Mouse (Mus musculus): ENCODE data around the gene Ldhd. TPM values are rescaled to one million over a fixed set of nuclear protein-coding genes. Genes with fewer than 3 reads are reported as not detected.
A peak's percentile ranks its signal among the peaks of the same experiment; 100 is the strongest.
"Not testable (repeated sequence)": the region's sequence is repeated elsewhere in the genome, so short reads cannot be mapped to it uniquely, and the experiment has no call there.

Gene Ldhd
- polyA plus RNA-seq, 1 experiment from 2014 or later, result 0.91 TPM

DNA sequence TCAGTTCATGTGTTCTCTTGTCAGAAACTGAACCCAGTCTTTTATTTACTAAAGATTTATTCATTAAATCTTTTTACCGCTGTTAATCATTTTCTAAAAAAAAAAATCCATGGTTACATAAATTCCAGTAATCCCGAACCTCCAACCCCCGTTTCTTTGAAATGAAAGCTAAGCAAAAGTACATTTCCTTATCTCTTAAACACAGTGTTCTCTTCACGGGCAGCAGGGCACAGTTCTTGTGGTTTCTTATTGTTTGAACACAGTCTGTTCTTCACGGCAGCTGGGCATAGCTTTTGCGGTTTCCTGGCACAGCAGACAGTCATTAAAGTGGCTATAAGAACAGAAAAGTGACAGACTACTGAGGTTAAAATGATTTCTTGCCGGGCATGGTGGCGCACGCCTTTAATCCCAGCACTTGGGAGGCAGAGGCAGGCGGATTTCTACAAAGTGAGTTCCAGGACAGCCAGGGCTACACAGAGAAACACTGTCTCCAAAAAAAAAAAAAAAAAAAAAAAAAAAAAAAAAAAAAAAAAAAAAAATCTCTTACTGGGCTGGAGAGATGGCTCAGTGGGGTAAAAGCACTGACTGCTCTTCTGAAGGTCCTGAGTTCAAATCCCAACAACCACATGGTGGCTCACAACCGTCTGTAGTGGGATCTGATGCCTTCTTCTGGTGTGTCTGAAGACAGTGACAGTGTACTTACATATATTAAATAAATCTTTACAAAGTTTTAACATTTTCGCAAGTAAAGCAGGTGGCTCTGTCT lies 14.3 kb upstream of the Ldhd start:
- H3K4me1 ChIP-seq (replicated peaks), result peaks cover 15% of the 10 kb centered on the region
- H3K4me2 ChIP-seq, result peak overlapping the region; percentile 65
- not testable (repeated sequence) for H3K27me3 ChIP-seq; H3K9me3 ChIP-seq; ATAC-seq (ENCODE audit: low FRiP score, low read depth); H3K36me3 ChIP-seq
- WGBS, result 59% methylated on average over 12 of the region's 12 CpGs
- peak overlapping the region; percentile 74 for H3K4me3 ChIP-seq
- H3K9ac ChIP-seq, result 0 out of 2 replicates have a peak overlapping the region, but pooled peaks have one; percentile 87
- peak overlapping the region; percentile 95 for H3K27ac ChIP-seq (replicated peaks)

DNA sequence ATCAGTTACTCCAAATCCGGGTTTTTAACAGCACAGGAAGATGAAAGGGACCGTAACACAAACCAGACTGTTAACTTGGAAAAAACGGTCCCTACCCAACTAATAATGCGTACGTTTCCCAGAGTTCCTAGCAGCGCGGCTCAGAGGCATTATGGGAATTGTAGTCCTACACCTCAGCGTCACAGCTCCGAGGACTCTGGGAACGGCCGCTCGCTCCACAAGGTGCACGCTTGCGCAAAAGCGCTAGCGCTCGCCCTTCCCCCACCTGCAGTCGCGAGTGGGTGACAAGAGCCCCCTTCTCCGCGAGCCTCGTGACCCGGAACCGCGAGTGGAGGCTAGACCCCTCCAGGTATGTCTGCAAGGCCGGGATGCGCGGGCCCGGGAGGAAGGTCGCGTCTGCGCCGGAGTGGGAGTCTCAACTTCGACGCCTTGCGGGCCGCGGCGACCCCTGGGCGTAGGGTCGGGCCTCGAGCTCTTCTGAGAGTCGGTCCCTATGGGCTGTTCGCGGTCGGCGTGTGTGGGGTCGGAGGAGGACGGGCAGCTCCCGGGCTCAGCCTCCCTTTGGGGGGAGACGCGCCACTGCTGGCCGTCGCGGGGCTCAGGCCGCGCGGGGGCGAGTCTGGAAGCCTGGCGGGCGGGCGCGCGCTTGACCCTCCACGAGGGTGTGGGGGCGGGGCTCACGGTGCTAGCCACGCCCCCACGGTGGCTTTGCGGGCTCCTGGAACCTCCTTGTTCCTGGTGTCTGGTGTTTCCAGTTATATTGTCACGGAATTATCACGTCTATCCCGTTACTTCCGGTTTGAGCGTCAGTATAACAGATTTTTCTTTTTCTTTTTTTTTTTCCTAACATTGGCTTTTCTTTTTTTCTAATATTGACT lies 13.3 kb upstream of the Ldhd start, which contains the start of gene Zfp1:
TSS of gene Zfp1 (plus strand) at position 138 of the 878 bp plus-strand sequence.
- Histone ChIP-seq H3K4me1 (replicated peaks) (peaks cover 15% of the 10 kb centered on the region), H3K4me2 (peak within 1 kb of the TSS; percentile 65), H3K27ac (replicated peaks) (peak within 1 kb of the TSS; percentile 95), H3K9ac (peak within 1 kb of the TSS; percentile 87), H3K36me3 (no peaks in the 10 kb centered on the region), H3K27me3 (no peaks in the 10 kb centered on the region), H3K9me3 (no peaks in the 10 kb centered on the region), H3K4me3 (peak within 1 kb of the TSS; percentile 74)
- under 1% methylated on average over 75 of the region's 75 CpGs for WGBS
- peak; percentile 98 for ATAC-seq (ENCODE audit: low FRiP score, low read depth)

DNA sequence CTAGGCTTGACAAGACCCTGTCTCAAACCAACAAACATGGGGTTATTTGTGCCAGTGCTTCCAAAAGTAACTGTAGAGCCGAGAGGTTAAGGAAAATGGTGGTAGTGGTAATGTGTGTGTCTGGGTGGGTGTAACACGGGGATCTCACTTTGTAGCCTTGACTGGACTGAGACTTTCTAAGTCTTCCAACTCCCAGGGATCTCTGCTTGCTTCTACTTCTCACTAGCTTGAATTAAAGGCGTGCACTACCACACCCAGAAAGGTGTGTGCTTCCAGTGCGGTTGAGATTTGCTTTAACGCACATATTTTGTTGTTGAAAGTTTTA lies 12.7 kb upstream of the Ldhd start:
- Histone ChIP-seq H3K4me3 (peak overlapping the region; percentile 74), H3K9me3 (no peaks in the 10 kb centered on the region), H3K27me3 (no peaks in the 10 kb centered on the region), H3K36me3 (no peaks in the 10 kb centered on the region), H3K4me2 (peak overlapping the region; percentile 65), H3K9ac (peak overlapping the region; percentile 87), H3K4me1 (replicated peaks) (peaks cover 15% of the 10 kb centered on the region), H3K27ac (replicated peaks) (peak overlapping the region; percentile 95)
- 16% methylated on average over 5 of the region's 5 CpGs for WGBS
- ATAC-seq (ENCODE audit: low FRiP score, low read depth), result peak; percentile 55; the same call in 1 of the 2 replicates

DNA sequence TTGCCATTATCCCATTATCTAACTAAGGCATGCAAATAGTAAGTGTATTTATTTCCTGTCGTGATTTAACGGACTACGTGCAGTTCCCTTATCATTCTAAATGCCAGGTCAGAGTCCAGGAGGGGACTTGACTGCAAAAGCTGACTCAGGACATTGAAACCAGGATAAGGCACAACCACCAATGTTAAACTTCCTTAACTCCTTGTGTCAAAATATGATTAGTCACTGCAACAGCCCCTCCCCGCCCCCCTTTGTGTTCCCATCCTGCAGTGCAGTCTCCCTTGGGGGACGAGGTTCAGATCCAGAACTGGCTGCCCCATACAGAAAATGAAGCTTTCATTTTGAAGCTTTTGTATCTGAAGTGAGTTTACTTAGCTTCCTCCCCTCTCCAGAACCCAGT lies 12.3 kb upstream of the Ldhd start:
- Histone ChIP-seq H3K27ac (replicated peaks) (no peak overlapping the region), H3K9ac (peak overlapping the region; percentile 87), H3K9me3 (no peaks in the 10 kb centered on the region), H3K4me3 (peak overlapping the region; percentile 74), H3K4me2 (peak overlapping the region; percentile 65), H3K4me1 (replicated peaks) (peaks cover 15% of the 10 kb centered on the region), H3K36me3 (no peaks in the 10 kb centered on the region), H3K27me3 (no peaks in the 10 kb centered on the region)
- WGBS, result 67% methylated on average over 5 of the region's 5 CpGs
- no peak for ATAC-seq (ENCODE audit: low FRiP score, low read depth)

DNA sequence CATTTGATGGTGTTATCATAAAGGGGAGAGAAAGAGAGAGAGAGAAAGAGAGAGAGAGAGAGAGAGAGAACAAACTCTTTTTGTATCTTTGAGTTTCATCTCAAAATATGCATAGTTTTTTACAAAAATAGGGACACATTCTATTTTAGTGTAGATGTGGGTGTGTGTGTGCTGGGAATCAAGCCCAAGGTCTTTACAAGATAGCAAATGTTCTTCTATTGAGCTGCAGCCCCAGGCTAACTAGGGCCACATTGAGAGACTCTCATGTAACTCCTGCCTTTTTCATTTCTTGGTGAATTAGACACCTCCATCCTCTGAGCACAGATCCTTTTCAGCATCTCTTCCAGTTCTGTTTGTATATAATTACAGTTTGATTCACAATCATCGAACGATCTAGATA lies 10.9 kb upstream of the Ldhd start:
- H3K4me2 ChIP-seq, result no peak overlapping the region
- no peaks in the 10 kb centered on the region for H3K9me3 ChIP-seq
- H3K9ac ChIP-seq, result no peak overlapping the region
- H3K4me3 ChIP-seq, result no peak overlapping the region
- 94% methylated on average over 2 of the region's 2 CpGs for WGBS
- no peak overlapping the region for H3K27ac ChIP-seq (replicated peaks)
- no peak for ATAC-seq (ENCODE audit: low FRiP score, low read depth)
- H3K27me3 ChIP-seq, result no peaks in the 10 kb centered on the region
- H3K36me3 ChIP-seq, result no peaks in the 10 kb centered on the region
- H3K4me1 ChIP-seq (replicated peaks), result peaks cover 15% of the 10 kb centered on the region

DNA sequence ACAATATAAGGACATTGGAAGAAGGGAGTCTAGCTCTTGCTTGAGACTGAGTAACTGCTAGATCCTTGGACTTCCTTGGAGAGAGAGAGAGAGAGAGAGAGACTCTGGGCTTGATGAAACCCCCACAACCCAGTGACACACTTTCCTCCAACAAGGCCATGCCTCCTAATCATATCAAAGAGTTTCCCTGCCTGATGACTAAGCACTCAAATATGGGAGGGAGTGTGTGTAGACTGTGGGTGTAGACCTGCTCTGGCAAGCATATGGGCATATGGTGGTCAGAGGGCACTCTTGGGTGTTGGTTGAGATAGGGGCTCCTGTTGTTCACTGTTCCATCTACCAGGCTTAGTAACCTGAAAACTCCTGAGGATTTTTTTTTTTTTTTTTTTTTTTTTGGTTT lies 7.9 kb upstream of the Ldhd start:
- Histone ChIP-seq H3K27ac (replicated peaks) (no peak overlapping the region), H3K27me3 (no peaks in the 10 kb centered on the region), H3K4me3 (no peak overlapping the region), H3K4me2 (no peak overlapping the region), H3K9ac (no peak overlapping the region), H3K9me3 (no peaks in the 10 kb centered on the region), H3K36me3 (no peaks in the 10 kb centered on the region), H3K4me1 (replicated peaks) (peaks cover 7% of the 10 kb centered on the region)
- no peak for ATAC-seq (ENCODE audit: low FRiP score, low read depth)

DNA sequence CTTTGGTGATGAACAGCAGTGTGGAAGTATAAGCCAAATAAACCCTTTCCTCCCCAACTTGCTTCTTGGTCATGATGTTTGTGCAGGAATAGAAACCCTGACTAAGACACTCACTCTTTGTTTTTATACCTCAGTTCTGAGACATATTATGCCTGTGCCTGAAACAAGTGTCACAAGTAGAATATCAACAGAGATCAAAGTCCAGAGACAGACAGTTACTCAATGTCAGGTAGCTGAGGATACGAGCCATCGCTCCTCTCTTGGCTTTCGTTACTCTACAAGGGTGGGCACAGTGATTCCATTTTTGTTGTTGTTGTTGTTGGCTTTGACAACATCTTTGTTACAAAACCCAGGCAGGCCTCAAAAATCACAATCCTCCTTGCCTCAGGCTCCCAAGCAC lies 2.8 kb upstream of the Ldhd start:
- H3K9ac ChIP-seq, result no peak overlapping the region
- no peak overlapping the region for H3K4me2 ChIP-seq
- H3K4me3 ChIP-seq, result no peak overlapping the region
- H3K27me3 ChIP-seq, result no peaks in the 10 kb centered on the region
- H3K36me3 ChIP-seq, result no peaks in the 10 kb centered on the region
- over 99% methylated on average over 3 of the region's 3 CpGs for WGBS
- no peaks in the 10 kb centered on the region for H3K9me3 ChIP-seq
- H3K4me1 ChIP-seq (replicated peaks), result peaks cover 6% of the 10 kb centered on the region
- ATAC-seq (ENCODE audit: low FRiP score, low read depth), result no peak
- H3K27ac ChIP-seq (replicated peaks), result no peak overlapping the region

DNA sequence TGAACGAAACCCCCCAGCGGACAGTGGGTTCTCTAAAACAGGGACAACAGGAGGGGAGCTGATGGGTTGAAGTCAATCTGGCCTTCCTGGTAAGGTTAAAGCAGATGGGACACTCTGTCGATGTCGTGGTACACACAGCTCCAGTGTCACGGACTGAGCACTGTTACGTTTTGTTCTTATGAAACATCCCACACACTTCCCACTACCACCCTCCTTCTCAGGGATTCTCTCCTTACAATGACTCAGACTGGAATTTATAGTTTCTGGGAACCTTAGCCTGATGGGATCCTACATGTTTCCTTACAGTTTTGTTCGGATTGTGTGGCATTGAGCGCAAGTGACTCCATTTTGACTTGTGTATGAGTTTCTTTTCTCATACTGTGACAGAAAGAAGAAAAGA lies 1.4 kb upstream of the Ldhd start:
- H3K4me1 ChIP-seq (replicated peaks), result peaks cover 6% of the 10 kb centered on the region
- H3K27ac ChIP-seq (replicated peaks), result no peak overlapping the region
- ATAC-seq (ENCODE audit: low FRiP score, low read depth), result no peak
- no peak overlapping the region for H3K4me3 ChIP-seq
- H3K9me3 ChIP-seq, result no peaks in the 10 kb centered on the region
- no peaks in the 10 kb centered on the region for H3K27me3 ChIP-seq
- no peak overlapping the region for H3K9ac ChIP-seq
- H3K4me2 ChIP-seq, result no peak overlapping the region
- H3K36me3 ChIP-seq, result no peaks in the 10 kb centered on the region
- 91% methylated on average over 8 of the region's 8 CpGs for WGBS

DNA sequence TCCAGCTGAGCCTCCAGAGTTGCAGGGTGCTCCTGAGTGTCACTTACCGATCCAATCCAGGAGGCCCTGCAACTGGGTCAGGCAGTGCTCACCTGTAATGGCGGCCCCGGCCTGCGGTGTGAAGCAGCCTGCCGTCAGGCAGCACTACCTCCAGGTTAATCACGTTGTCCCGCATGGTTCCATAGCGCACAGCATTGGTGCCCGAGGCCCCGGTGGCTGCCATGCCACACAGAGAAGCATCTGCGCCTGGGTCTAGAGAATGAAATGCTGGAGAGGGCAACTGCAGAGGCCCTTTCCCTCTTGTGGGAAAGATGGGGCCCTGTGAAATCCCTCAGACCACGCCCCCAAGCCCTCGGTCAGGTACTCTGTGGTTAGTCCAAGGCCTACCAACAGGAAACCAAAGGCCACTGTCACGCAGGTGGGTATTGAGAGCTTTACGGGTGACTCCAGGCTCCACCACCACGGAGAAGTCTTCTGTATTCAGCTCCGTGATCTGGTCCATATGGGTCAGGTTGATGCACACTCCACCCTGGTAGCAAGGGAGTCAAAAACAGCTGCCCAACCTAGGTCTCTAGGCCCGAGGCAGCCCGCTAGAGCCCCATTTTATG lies 1.2 kb downstream of the Ldhd start:
- WGBS, result 89% methylated on average over 19 of the region's 19 CpGs
- ATAC-seq (ENCODE audit: low FRiP score, low read depth), result no peak
- no peak overlapping the region for H3K4me2 ChIP-seq
- H3K4me1 ChIP-seq (replicated peaks), result peaks cover 6% of the 10 kb centered on the region
- H3K9me3 ChIP-seq, result no peaks in the 10 kb centered on the region
- no peaks in the 10 kb centered on the region for H3K27me3 ChIP-seq
- no peak overlapping the region for H3K4me3 ChIP-seq
- no peak overlapping the region for H3K27ac ChIP-seq (replicated peaks)
- H3K9ac ChIP-seq, result 0 out of 2 replicates have a peak overlapping the region, but pooled peaks have one; percentile 27
- no peaks in the 10 kb centered on the region; the same call in 1 of the 2 replicates for H3K36me3 ChIP-seq

DNA sequence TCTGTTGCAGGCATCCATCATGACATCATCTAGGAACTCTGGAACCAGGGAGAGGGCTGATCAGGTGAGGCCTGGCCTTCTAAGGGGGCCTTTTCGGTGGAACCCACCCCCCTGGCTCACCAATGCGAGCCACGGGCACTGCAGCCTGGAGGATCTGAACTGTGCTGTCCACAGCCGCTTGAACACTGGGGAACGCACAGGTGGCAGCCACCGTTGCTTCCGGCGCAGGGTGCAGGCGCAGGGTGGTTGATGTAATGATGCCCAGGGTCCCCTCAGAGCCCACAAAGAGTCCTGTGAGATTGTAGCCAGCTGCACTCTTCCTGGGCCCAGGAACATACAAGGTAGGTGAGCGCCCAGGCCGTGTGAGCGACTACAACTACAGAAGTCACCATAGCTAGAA lies 1.8 kb downstream of the Ldhd start:
- Histone ChIP-seq H3K27ac (replicated peaks) (no peak overlapping the region), H3K9ac (no peak overlapping the region), H3K36me3 (no peaks in the 10 kb centered on the region; the same call in 1 of the 2 replicates), H3K4me2 (no peak overlapping the region), H3K4me3 (no peak overlapping the region), H3K9me3 (no peaks in the 10 kb centered on the region), H3K27me3 (no peaks in the 10 kb centered on the region), H3K4me1 (replicated peaks) (peaks cover 6% of the 10 kb centered on the region)
- no peak for ATAC-seq (ENCODE audit: low FRiP score, low read depth)
- 95% methylated on average over 12 of the region's 12 CpGs for WGBS

DNA sequence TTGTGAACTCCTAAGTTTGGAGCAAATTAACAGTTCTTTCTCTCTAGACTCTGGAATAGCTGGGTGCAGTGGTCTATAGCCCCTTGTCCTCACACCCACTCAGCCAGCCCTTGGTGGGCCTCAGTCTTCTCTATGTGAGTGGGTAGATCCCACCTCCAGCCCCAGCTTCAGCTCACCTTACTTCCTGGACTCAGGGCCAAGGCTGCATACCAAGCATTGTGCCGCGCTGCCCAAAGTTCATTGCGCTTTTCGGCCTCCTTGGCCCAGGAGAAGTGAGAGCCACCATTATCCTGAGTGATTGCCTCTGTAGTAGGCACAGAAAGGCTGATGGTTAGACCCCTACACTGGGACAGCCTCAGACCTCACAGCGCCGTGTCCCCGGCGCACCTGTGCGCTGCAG lies 2.3 kb downstream of the Ldhd start:
- H3K4me2 ChIP-seq, result no peak overlapping the region
- WGBS, result 98% methylated on average over 9 of the region's 9 CpGs
- peaks cover 6% of the 10 kb centered on the region for H3K4me1 ChIP-seq (replicated peaks)
- H3K36me3 ChIP-seq, result no peaks in the 10 kb centered on the region; the same call in 1 of the 2 replicates
- no peak overlapping the region for H3K27ac ChIP-seq (replicated peaks)
- no peak overlapping the region for H3K9ac ChIP-seq
- no peaks in the 10 kb centered on the region for H3K9me3 ChIP-seq
- ATAC-seq (ENCODE audit: low FRiP score, low read depth), result no peak
- no peak overlapping the region for H3K4me3 ChIP-seq
- H3K27me3 ChIP-seq, result no peaks in the 10 kb centered on the region

DNA sequence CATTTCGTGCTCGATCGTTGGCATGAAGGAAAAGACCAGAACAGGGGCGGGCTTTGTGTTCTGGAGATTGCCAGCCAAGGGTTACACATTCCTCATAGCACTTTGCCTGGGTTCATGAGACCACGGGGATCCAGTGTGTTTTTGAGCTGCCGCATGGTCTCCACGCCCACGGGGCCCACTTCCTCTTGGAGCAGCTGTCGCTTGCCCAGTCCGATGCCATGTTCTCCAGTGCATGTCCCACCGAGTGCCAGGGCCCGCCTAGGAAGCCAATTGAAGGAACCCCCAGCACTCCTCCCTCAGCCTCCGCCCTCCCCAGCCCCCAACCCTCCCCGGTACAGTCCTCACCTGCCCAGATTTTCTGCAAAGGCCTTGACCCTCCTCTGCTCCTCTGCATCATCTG lies 3.2 kb downstream of the Ldhd start:
- ATAC-seq (ENCODE audit: low FRiP score, low read depth), result no peak
- Histone ChIP-seq H3K9ac (no peak overlapping the region), H3K9me3 (no peaks in the 10 kb centered on the region), H3K4me3 (no peak overlapping the region), H3K27ac (replicated peaks) (no peak overlapping the region), H3K36me3 (peaks cover 2% of the 10 kb centered on the region; the same call in 1 of the 2 replicates), H3K4me2 (no peak overlapping the region), H3K27me3 (no peaks in the 10 kb centered on the region), H3K4me1 (replicated peaks) (peaks cover 6% of the 10 kb centered on the region)
- WGBS, result 96% methylated on average over 14 of the region's 14 CpGs
